Mouse (Mus musculus) gonadal fat pad, adult 2 months (tissue): ENCODE results near the gene Sox3. TPM values are rescaled to one million over a fixed set of nuclear protein-coding genes. Genes with fewer than 3 reads are reported as not detected.

Experiments
- DNase-seq: peaks from one replicate; pipeline ENCODE4 v3.0.0-alpha.2; 2012; ENCODE audit warnings: low read depth
- polyA plus RNA-seq: library from polyadenylated mRNA; depleted of rRNA; stranded (reverse); fragments of >200 nt; gene quantifications from 2 replicates; pipeline ENCODE4 v1.2.3, GENCODE M21; 2012; rRNA removed

Gene Sox3
- not detected in 2 replicates for polyA plus RNA-seq

GRCm38 (mm10) chrX:60892801-60893681 lies at the start of gene Sox3:
Gene Sox3 (minus strand): TSS chrX:60893430.
- DNase-seq, result no peak

GRCm38 (mm10) chrX:60940225-60940624 lies 47.0 kb upstream of the Sox3 start:
- DNase-seq, result no peak

- no peak for DNase-seq
Observed at GRCm38 (mm10) chrX:60899546-60899945, 6.3 kb upstream of the Sox3 start.

GRCm38 (mm10) chrX:60898641-60899040 lies 5.4 kb upstream of the Sox3 start:
- DNase-seq, result no peak

- DNase-seq, result no peak
Observed at GRCm38 (mm10) chrX:60896296-60896695, 3.1 kb upstream of the Sox3 start.

- DNase-seq, result no peak
Observed at GRCm38 (mm10) chrX:60895416-60895815, 2.2 kb upstream of the Sox3 start.

- no peak for DNase-seq
Observed at GRCm38 (mm10) chrX:60893720-60894543, 702 bp upstream of the Sox3 start.

GRCm38 (mm10) chrX:60892098-60892800 lies 981 bp downstream of the Sox3 start:
- DNase-seq, result no peak

GRCm38 (mm10) chrX:60891329-60892095 lies 1.7 kb downstream of the Sox3 start:
- no peak for DNase-seq

- no peak for DNase-seq
Observed at GRCm38 (mm10) chrX:60890651-60891050, 2.6 kb downstream of the Sox3 start.

- no peak for DNase-seq
Observed at GRCm38 (mm10) chrX:60889956-60890485, 3.2 kb downstream of the Sox3 start.
